Comparison of ENCODE assay signal across 8 mouse cellular contexts in genomic region chr1:127204817-127205485, GRCm38 (mm10). TPM values are rescaled to one million over a fixed set of nuclear protein-coding genes. Genes with fewer than 3 reads are reported as not detected.
DNase-seq lines count a peak whose midpoint lies in the region; ATAC-seq and TF ChIP-seq lines count a peak whose summit lies in the region.

Mgat5 (plus strand) TSS chr1:127205015.

- no peak for TF ChIP-seq CTCF in cortical plate, adult 2 months (IDR thresholded peaks at IDR 0.05; ENCODE audit: extremely low read depth, insufficient read depth, low read length)

- peak; percentile 85 for ATAC-seq in activated CD4-positive, CD25-positive, alpha-beta regulatory T cell, adult 4 months
- ATAC-seq in megakaryocyte progenitor cell, adult 5-6 weeks (replicated peaks; ENCODE audit: poor library complexity), result peak; percentile 68

- peaks cover 12% of the 10 kb centered on the region for H3K4me1 ChIP-seq in cortical plate, adult 2 months (ENCODE audit: control insufficient read depth, insufficient read depth, low read length)

- peak within 1 kb of the TSS; percentile 92 for H3K27ac ChIP-seq in cortical plate, adult 2 months (ENCODE audit: insufficient read depth, low read length)

- TF ChIP-seq POLR2A in cortical plate, adult 2 months (IDR thresholded peaks at IDR 0.05; ENCODE audit: extremely low read depth, insufficient read depth, low read length), result peak; percentile 75

- H3K4me3 ChIP-seq in cortical plate, adult 2 months (ENCODE audit: insufficient read depth, low read length), result peak within 1 kb of the TSS; percentile 70

- peak; percentile 63 to 70 for DNase-seq in gastrocnemius, adult 8-10 months (ENCODE audit: low spot score in 2 of 2)
- peak; percentile 92 for DNase-seq in induced T-regulatory cell, adult 2 months (ENCODE audit: low read depth)
- peak; percentile 69 to 91 for DNase-seq in left cerebral cortex, adult 9 months (ENCODE audit: low spot score in 2 of 2)
- peak; percentile 87 for DNase-seq in right cerebral cortex, postnatal 14 days
- DNase-seq in urinary bladder, postnatal 36 days (ENCODE audit: low spot score in 2 of 2), result peak; percentile 87 to 91

RNA-seq across cellular contexts. Expression of gene Mgat5, which starts in this region (rescaled TPM):
- polyA plus RNA-seq in activated CD4-positive, CD25-positive, alpha-beta regulatory T cell, adult 4 months (2017; shearing (Covaris generic)), result 10 to 100 TPM; 13.8 to 15.5 TPM
- 32.9 TPM in 2 replicates for polyA plus RNA-seq in cortical plate, adult 2 months (2012; rRNA removed)
- under 1 TPM; 0.44 to 0.99 (median 0.85) TPM for total RNA-seq in gastrocnemius, adult 8-10 months (2022)
- 77.7 and 81.8 TPM in 2 replicates for total RNA-seq in megakaryocyte progenitor cell, adult 5-6 weeks (2015)
- total RNA-seq in megakaryocyte progenitor cell, adult 5-6 weeks (2017), result 71.4 and 83.3 TPM in 2 replicates

Comparison
In these comparisons a context has a peak if more than half of its experiments do, and no peak if none do; other contexts are left out.
1. Peak in every context shown above with its lines: DNase-seq, ATAC-seq, H3K4me3 ChIP-seq and H3K27ac ChIP-seq.
2. RNA of gene Mgat5 (total RNA-seq): 71.4 to 83.3 TPM in megakaryocyte progenitor cell, adult 5-6 weeks; 0.44 to 0.99 TPM in gastrocnemius, adult 8-10 months; every median in the first group is over 10 times any median in the second.
3. Peak in DNase-seq in gastrocnemius, adult 8-10 months; RNA of the gene not detected or under 1 TPM.